Mouse (Mus musculus) spleen, adult 2 months (tissue): ENCODE measurements around the gene Rimkla.

ENCODE experiments used
- CTCF ChIP-seq: fragments of 200-500 bp; IDR thresholded peaks from 2 replicates; pipeline ENCODE4 v1.5.1; 2011; ENCODE audit warnings: mild to moderate bottlenecking, inconsistent platforms; ENCODE audit not compliant: insufficient read depth, insufficient read length, insufficient replicate concordance; ENCODE audit errors: extremely low read depth
- POLR2A ChIP-seq: fragments of 200-500 bp; IDR thresholded peaks from 2 replicates; pipeline ENCODE4 v1.6.1; 2011; ENCODE audit warnings: low read depth, low read length, inconsistent platforms

DNA sequence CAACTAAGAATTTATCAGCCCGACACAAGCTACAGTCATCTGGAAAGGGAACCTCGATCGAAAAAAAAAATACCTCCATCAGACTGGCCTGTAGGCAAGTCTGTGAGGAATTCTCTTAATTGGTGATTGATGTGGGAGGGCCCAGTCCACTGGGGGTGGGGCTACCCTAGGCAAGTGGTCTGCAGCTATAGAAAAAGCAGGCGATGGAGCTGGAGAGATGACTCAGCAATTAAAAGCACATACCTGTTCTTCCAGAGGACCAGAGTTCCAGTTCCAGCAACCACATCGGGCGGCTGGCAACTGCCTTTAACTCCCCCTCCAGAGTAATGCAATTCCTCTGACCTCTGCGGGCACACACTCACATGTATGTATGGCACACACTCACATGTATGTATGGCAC, 7.5 kb downstream of the Rimkla start:
- TF ChIP-seq CTCF, result no peak
- no peak for TF ChIP-seq POLR2A
